ENCODE assay signal across 1 mouse cellular context in genomic region chr15:25355339-25355738, GRCm38 (mm10).
TF ChIP-seq lines count a peak whose summit lies in the region.

No protein-coding gene starts in this region.

TF ChIP-seq in CH12.LX, 34 proteins besides CTCF, POLR2A, EP300 and RAD21 (continued from another document):
- TF ChIP-seq USF1 (IDR thresholded peaks at IDR 0.05; ENCODE audit: low read depth, low read length): no peak
- no peak for TF ChIP-seq ZMIZ1 (IDR thresholded peaks at IDR 0.05; ENCODE audit: low read depth, low read length)
- TF ChIP-seq BHLHE40 (IDR thresholded peaks at IDR 0.05; ENCODE audit: low read depth, low read length): peak; percentile 70
